Mouse (Mus musculus): ENCODE measurements around the gene Cdkn2a. TPM values are rescaled to one million over a fixed set of nuclear protein-coding genes. Genes with fewer than 3 reads are reported as not detected.

The Cdkn2a gene
- total RNA-seq, 2 experiments from 2014 or later = not detected

DNA sequence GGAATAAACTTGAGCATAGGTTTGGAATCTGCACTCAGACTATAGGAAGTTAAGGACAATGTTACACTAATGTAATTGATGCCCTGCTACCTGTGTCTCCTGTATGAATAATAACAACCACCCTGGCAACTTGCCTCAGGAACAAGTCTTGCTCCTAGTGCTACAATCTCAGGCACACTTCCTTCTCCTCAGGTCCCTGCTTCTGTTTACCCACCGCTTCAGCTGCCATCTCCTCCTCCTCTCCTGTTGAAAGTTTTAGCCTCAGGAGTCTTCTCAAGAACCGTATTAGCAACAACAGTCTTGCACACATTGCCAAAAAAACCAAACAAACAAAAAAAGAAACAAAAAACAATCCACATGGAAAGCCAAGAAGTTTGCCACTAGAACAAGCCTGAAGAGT is 14.8 kb downstream of the Cdkn2a start:
- intact Hi-C loops (cut with DNase I) = no loop called here

GRCm38 (mm10) chr4:89277381-89277940 is 17.0 kb downstream of the Cdkn2a start:
- DNase-seq = no peak
- intact Hi-C loops (cut with DNase I) = no loop called here

More for the DNA sequence above, 14.8 kb downstream of the Cdkn2a start:
- DNase-seq = no peak

DNA sequence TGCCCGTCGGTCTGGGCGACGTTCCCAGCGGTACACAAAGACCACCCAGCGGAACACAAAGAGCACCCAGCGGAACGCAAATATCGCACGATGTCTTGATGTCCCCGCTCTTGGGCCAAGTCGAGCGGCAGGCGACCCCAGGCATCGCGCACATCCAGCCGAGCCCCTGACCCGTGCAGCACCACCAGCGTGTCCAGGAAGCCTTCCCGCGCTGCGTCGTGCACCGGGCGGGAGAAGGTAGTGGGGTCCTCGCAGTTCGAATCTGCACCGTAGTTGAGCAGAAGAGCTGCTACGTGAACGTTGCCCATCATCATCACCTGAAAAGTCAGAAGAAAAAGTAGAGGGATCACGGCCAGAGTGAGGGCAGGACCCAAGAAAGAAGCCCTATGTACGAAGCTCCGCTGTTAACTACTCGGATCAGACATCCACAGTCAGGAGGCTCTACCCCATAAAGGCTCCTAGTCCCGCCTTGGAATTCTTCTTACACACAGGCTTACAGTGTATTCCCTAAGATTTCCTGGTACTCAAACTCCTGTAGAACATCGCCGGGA is 17.7 kb downstream of the Cdkn2a start:
- intact Hi-C loops (cut with DNase I) = no loop called here
- no peak for DNase-seq

- intact Hi-C loops (cut with DNase I) = no loop called here
- DNase-seq = no peak
Observed at GRCm38 (mm10) chr4:89275811-89276584, 18.5 kb downstream of the Cdkn2a start.

DNA sequence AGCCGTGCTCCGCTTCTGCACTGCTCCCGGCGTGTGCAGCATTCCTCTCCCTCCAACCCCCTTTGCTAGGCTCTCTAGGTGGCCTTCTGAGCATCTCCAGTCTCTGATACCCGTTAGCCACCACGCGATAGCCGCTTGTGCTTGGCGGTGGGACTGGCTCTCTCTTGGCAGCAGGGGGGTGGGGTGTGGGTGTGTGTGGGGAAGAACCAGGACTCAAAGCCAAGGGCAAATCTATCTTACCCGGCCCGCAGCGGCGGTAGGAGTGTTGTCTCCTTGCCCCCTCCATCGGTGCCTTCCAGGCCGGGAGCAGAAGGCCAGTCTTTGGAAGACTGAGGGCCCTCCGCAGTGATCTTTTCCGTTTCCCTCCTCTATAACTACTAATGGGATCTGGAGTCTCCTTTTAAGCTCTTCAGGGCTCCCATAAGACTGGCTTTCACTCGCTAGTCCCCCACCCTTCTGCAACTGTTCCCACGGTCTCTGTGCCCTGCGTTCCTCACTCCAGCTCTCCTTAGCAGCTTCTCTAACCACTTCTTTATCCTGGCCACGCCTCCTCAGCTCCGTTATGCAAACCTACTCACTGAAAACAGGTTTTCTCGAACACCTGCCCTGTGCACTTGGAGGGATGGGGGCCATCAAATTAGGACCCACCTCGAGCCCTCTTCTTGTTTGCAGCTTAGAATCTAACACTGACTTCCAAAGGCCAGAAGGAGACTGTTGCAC is 19.5 kb downstream of the Cdkn2a start:
- no peak for DNase-seq
- intact Hi-C loops (cut with DNase I) = no loop called here

GRCm38 (mm10) chr4:89274006-89274405 is 20.4 kb downstream of the Cdkn2a start:
- no peak for DNase-seq
- intact Hi-C loops (cut with DNase I) = no loop called here

DNA sequence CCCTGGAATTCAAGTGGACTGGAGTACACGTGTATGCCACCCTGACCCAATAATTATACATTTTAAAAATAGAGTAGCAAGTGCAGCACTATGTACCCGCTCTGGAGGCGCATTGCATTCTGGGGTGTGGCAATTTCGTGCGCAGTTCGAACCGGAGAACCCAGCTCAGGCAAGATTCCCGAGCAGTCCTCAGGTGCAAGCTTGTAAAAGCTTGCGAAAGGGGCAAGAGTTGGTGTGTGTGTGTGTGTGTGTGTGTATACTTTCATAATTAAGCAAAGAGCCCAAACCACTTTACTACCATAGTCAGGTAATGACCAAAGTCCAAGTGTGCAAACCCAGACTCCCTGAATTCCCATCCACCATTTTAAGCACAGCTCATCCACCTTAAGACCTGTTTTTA is 20.9 kb downstream of the Cdkn2a start:
- intact Hi-C loops (cut with DNase I) = no loop called here
- DNase-seq = no peak

DNA sequence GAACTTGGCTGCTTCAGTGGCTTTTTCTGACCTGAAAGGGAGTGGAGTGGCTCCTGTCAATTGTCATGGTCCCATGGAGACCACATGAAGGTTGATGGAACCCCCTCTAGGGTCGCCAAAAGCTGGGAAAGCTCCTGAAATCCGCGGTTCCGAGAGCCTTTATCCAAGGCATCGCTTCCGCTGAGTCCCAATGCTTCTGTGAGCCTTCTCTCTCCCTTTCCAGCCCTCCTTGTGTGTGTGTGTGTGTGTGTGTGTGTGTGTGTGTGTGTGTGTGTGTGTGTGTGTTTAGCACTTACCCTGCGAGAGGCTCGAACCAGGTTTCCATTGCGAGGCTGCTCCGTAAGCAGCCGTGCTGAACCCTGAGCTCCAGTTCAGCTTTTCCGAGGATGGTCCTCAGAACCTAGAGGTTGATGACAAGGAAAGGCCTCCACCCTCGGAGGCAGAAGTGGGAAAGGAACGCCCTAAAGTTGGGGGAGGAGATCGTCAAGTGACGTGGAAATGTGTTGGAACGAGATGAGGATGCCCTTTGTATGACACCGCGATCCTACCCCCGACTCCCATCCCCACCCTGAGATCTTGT is 21.4 kb downstream of the Cdkn2a start:
- DNase-seq = no peak
- intact Hi-C loops (cut with DNase I) = no loop called here

DNA sequence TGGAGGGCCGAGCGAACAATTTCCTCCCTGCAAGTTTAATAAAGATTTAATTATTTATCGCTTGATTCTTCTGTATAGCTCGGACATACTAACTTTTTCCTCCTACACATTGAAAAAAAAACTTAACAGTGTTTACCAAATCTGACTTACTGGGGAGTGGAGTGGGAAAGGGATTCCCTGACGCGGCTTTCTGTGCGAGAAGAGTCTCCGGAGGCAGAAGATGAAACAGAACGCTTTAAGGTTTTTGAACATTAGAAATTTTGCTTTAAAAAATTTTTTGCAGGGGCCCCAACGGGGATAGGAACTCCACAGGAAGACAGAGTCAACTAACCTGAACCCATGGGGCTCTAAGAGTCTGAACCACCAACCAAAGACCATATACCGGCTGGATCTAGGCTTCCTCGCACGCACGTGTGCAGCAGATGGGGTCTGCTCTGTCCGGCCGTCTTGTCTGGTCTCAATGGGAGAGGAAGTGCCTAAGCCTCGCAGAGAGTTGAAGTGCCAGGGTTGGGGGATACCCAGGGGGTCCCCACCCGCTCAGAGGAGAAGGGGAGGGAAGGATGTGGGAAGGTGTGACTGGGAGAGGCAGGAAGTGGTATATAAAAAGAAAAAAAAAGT is 22.2 kb downstream of the Cdkn2a start:
- DNase-seq = no peak
- intact Hi-C loops (cut with DNase I) = no loop called here

DNA sequence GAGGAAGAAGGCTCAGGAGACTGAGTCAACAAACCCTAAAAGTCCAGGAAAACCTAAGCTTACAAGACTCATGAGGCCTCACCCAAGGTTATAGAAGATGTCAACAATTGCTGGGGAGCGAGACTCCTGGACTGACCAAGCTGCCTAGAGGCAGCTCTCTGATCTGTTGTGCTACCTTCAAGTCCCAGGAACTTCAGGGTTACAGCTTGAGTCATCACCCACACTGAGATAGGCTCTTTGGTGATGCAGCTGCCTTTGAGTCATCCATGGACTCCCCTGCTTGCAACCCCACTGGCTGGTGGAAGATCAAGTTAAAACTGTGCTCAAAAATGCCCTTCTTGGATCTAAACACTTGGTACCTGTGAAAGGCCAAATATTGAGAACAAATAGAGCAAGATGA is 36.7 kb downstream of the Cdkn2a start:
- DNase-seq = no peak
- intact Hi-C loops (cut with DNase I) = no loop called here

DNA sequence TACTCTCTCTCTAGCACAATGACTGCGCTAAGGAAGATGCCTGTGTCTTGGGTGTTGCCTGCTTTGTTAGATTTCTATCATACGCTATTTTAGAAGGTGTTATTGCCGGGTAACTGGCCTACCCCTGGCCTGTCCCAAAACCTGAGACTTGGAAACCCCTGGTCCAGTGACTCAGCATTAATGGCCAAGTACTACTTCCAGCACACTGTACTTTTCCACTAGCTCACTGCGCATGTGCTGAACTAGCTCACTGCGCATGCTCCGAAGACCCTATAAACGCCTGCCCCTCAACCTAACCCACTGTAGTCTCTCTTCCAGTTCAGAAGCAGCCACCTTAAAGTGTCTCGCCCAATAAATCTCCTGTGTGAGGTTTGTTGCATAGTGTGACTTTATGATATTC is 60.0 kb downstream of the Cdkn2a start:
- DNase-seq = no peak
- intact Hi-C loops (cut with DNase I) = no loop called here

Other genes starting within 250 kb of the Cdkn2a start
- gene Mtap, start 157.5 kb downstream of the Cdkn2a start, total RNA-seq (2021) = 10 to 100 TPM; 13.4 to 14.7 TPM
- gene Cdkn2b, start 16.4 kb upstream of the Cdkn2a start, total RNA-seq (2021) = 1 to 10 TPM in 1 of 2 experiments, under 1 TPM in 1; 0.31 to 1.3 TPM

All from gastrocnemius, postnatal 36 days (tissue).